Mouse (Mus musculus) liver (tissue): Measurements from ENCODE around the gene Sdf4.

Experiments
- DNase-seq: peaks from one replicate; pipeline ENCODE4 v3.0.0-alpha.2; 2020; ENCODE audit warnings: mixed read lengths

The Sdf4 gene

GRCm38 (mm10) chr4:156058826-156059225 is 66.2 kb downstream of the Sdf4 start:
- DNase-seq: no peak

GRCm38 (mm10) chr4:156059261-156059660 is 66.6 kb downstream of the Sdf4 start, which contains the start of gene Ttll10:
Gene Ttll10 (minus strand): TSS chr4:156059414.
- DNase-seq: no peak

GRCm38 (mm10) chr4:156059713-156060112 is 67.0 kb downstream of the Sdf4 start:
- DNase-seq: no peak
